Mouse (Mus musculus) hematopoietic stem cell, adult 5-6 weeks (primary cell): Measurements from ENCODE around the gene Zbed5. TPM values are rescaled to one million over a fixed set of nuclear protein-coding genes. Genes with fewer than 3 reads are reported as not detected.
"Not testable (repeated sequence)": the region's sequence is repeated elsewhere in the genome, so short reads cannot be mapped to it uniquely, and the experiment has no call there.

Experiments
- ATAC-seq, 2 experiments: fragments of 125-278 bp in 1 of 2; replicated peaks in 1 of 2; 2 replicates each; pipeline ENCODE4 v1.8.0; 2016 to 2017; ENCODE audit warnings: inconsistent platforms in 2 of 2, mild to moderate bottlenecking in 2 of 2, moderate number of reproducible peaks in 2 of 2, low read depth in 1 of 2, moderate TSS enrichment in 1 of 2; ENCODE audit not compliant: low FRiP score in 2 of 2, poor library complexity in 2 of 2, severe bottlenecking in 2 of 2, insufficient read depth in 1 of 2, low TSS enrichment in 1 of 2
- total RNA-seq: library from RNA; stranded (forward); fragments of 172-1452, 232-1000 nt; gene quantifications from 2 replicates; pipeline ENCODE4 v1.2.3, GENCODE M21; 2017

Gene Zbed5
- total RNA-seq, 1 experiment from 2014 or later, result 7.6 TPM

DNA sequence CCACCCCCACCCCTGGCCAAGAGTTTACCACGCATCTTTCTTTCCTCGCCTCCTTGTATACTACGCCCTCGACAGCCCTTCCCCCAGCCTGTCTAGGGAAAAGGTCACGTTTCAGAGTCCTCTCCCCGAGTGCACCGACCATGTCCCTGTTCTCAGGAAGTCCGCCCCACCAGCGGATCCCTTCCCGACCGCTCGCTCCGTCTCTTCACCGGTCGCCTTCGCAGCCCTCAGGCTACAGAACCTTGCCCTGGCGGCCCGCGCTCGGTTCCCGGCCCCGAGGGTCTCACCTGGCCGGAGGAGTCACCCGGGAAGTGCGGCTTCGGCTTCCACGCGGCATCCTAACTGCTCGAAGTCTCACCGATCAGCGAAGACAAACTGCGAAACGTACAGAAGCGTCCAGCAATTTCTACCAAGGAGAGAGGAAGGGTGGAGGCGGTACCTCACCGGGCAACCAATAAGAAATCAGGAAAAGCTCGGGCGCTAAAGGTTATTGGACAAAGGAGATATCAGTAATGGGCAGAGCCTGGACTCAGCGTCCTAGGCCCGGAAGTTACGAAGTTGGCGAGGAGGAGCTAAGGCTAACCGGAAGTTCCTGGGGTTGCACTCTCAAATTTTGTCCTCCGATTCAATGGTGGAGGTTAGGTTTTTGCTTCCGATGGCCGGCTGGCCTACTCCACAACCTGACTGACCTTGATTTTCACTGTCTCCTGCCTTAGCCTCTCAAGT is 8.4 kb upstream of the Zbed5 start, which contains the start of gene Chchd2:
TSS of gene Chchd2 (minus strand) at position 560 of the 726 bp plus-strand sequence.
- peak; percentile 98 to 100 for ATAC-seq

DNA sequence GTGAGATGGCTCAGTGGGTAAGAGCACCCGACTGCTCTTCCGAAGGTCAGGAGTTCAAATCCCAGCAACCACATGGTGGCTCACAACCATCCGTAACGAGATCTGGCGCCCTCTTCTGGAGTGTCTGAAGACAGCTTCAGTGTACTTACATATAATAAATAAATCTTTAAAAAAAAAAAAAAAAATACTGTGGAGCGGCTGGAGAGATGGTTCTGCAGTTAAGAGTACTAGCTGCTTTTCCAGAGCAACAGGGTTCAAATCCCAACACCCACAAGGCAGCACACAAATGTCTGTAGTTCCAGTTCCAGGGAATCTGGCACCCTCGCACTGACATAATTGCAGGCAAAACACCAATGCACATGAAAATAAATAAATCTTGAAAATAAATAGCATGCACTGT is 5.1 kb upstream of the Zbed5 start:
- ATAC-seq, result not testable (repeated sequence)

GRCm38 (mm10) chr5:129898449-129898848 is 2.9 kb downstream of the Zbed5 start, which contains the start of gene Phkg1:
Gene Phkg1, minus strand, starts transcription at chr5:129898549.
- ATAC-seq, result no peak

DNA sequence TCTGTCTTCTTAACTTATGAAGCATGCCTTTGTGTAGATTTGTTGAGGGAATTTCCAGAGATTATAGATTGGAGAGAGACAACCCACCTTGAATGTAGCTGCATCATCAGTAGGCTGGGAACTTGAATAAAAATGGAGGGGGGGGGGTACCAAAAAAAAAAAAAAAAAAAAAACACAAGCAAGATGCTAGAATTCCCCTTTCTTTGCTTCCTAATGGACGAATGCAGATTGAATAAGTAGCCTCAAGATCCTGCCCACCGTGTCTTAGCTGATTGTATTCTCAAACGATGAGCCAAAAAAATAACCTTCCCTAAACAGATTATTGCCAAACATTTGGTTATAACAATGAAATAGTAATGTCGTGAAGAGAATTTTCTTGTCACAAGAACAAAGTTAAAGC is 12.3 kb downstream of the Zbed5 start:
- no peak for ATAC-seq

- ATAC-seq, result peak; percentile 95 to 97
Observed at GRCm38 (mm10) chr5:129908242-129908965, 12.9 kb downstream of the Zbed5 start, which contains the start of gene Nupr1l. Gene Nupr1l, plus strand, starts transcription at chr5:129908540.

DNA sequence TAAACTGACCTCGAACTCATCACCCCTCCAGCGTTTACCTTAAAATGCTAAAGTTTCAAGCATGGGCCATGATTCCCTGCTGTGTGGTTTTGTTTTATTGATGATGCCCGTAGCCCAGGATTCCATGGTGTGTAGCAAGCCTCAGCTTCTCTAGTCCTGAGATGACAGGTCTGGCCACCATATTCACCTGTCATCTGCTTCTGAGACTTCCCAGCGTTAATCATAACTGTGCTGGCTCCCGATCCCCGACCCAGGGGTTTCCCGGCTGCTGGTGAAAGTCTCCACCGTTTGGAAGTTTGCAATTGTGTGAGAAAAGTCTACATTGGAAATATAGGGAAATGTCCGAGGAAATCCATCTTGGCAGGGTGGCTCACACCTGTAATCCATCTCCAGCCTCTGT is 13.6 kb downstream of the Zbed5 start:
- no peak for ATAC-seq

DNA sequence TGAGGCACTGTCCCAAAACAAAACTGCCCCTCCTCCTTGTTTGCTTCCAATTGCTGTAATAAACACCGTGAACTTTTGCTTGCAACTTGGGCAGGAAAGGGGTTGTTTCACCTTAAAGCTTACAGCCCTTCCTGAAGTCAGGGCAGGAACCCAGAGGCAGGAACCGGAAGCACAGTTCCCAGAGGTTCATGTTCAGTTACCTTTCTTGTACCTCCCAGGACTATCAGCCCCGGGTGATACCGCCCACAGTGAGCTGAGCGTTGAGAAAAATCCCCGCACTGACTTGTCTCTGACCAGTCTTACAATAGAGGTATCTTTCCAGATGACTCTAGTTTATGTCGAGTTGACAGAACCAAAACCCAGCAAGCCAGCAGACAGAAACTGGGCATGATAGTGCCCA is 14.1 kb downstream of the Zbed5 start:
- ATAC-seq, result no peak

- peak; percentile 72 to 80; a peak in 3 of 4 replicates for ATAC-seq
Observed at GRCm38 (mm10) chr5:129914024-129914423, 18.5 kb downstream of the Zbed5 start.

DNA sequence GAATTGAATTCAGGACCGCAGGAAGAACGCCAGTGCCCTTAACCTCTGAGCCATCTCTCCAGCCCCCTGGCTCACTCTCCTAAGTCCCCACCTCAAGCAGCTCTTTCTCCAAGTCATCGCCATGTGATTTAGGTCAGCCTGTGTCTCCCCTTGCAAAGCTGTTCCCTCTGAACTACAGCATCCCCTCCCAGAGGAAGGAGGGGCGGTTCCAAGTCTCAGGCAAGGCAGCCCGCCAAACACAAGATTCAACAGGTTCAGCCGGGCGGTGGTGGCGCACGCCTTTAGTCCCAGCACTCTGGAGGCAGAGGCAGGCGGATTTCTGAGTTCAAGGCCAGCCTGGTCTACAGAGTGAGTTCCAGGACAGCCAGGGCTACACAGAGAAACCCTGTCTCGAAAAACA is 20.0 kb downstream of the Zbed5 start:
- ATAC-seq, result not testable (repeated sequence)

GRCm38 (mm10) chr5:129918065-129918651 is 22.6 kb downstream of the Zbed5 start:
- no peak for ATAC-seq

DNA sequence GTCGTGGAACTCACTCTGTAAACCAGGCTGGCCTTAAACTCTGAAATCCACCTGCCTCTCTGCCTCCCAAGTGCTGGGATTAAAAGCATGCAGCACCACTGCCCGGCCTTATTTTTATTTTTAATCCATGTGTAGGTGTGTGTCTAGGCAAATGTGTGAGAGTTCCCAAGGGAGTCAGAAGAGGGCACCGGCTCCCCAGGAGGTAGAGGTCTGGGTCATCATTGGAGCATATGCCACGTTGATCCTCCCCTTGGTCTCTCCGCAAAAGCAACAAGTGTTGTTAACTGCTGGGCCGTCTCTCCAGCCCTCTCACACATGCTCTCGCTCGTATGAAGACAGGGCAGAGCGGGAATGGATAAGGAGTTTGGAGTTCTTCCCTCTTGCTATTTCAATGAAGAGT is 23.2 kb downstream of the Zbed5 start:
- ATAC-seq, result no peak

- ATAC-seq, result no peak
Observed at GRCm38 (mm10) chr5:129919320-129919719, 23.8 kb downstream of the Zbed5 start.

- no peak for ATAC-seq
Observed at GRCm38 (mm10) chr5:129921972-129922371, 26.4 kb downstream of the Zbed5 start.

DNA sequence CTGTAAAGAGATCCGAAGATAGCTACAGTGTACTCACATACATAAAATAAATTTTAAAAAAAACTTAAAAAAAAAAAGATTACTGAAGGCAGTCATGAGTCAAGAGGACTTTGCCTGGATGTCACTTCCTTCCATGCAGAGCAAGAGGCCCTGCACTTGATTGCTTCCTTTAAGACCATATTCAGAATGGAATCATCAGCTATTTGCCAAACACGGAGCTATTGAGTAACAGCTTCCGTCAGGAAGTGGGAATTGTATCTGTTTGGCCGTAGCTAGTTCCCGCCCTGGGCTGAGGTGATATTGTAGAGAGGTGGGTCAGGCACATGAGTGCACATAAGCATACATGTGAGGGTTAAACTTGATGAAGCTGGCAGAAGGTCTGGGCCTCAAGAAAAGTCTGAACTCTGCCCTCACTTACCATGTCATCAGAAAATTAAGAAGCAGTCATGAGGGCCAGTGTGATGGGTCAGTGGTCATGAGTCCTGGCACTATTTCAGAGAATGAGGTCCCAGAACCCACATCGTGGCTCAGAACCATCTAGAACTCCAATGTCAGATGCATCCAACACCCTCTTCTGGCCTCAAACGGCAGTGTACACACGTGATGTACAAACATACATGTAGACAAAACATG is 29.4 kb downstream of the Zbed5 start:
- ATAC-seq, result no peak

- ATAC-seq, result no peak
Observed at GRCm38 (mm10) chr5:129925933-129926332, 30.4 kb downstream of the Zbed5 start.

- peak in 1 of 2 experiments; percentile 36; a peak in 2 of 4 replicates for ATAC-seq
Observed at GRCm38 (mm10) chr5:129929924-129930855, 34.7 kb downstream of the Zbed5 start.

DNA sequence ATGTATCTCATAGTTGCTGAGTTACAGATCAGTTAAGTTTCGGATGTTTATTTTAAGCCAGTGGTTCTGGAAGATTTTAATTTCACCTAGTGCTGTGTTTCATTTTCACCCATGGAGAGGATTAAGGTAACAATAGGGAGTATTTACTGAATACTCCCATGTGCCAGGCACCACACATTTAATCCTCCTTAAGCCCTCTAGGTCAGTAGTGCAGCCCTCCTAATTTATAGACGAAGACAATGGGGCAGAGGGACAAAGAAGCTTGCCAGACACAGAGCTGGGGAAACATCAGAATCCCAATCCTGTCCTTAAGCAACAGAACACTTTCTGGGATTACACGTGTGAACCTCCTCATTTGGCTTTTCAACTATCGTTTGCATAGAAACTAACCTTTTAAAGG is 41.4 kb downstream of the Zbed5 start:
- no peak for ATAC-seq
